Mouse (Mus musculus): ENCODE results near the gene Vezf1. TPM values are rescaled to one million over a fixed set of nuclear protein-coding genes. Genes with fewer than 3 reads are reported as not detected.
A peak's percentile ranks its signal among the peaks of the same experiment; 100 is the strongest.

The Vezf1 gene
- total RNA-seq, 2 experiments from 2014 or later = 84.6 to 89.9 TPM

DNA sequence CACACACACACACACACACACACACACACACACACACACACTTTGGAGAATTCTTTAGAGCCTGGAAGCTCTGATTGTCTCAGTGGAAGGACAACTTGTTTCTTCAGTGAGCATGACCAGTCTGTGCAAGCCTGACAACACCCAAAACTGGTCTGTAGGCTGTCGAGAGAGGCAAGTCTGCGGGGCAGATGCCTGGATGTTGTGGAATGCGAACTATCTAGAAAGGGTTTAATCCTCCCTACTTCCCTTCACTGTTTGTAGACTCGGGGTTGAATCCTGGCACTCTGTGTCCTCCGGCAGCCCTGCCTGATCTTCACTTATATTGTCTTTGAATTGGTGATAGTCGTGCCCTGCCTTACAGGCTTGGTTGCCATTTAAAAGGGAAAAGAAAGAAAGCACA is 55.7 kb downstream of the Vezf1 start:
- DNase-seq (ENCODE audit: low spot score) = no peak

- DNase-seq (ENCODE audit: low spot score) = no peak
Observed at GRCm38 (mm10) chr11:88125483-88125882, 57.4 kb downstream of the Vezf1 start.

DNA sequence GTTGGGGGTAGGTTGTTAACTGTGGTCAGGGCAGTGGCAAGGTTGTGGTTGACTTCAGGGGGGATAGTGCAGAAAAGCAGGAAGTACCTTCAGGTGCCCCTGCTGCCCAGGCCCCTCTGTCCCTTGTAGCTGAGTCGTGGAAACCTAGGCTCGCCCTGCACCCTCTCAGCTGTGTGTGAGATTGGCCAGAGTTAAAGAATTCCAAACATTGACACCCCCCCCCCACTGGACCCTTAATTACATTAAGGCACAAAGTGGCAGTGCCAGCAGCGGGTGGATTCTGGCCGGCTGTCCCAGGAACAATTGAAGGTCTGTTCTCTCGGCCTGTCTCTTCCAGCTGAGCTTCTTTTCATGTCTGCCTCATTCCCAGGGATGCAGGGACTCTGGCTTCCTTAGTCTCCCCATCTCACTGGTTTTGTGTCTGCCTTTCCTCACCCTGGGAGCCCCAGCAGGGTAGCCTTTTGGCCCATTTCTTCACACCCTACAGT is 58.3 kb downstream of the Vezf1 start:
- DNase-seq (ENCODE audit: low spot score) = no peak

DNA sequence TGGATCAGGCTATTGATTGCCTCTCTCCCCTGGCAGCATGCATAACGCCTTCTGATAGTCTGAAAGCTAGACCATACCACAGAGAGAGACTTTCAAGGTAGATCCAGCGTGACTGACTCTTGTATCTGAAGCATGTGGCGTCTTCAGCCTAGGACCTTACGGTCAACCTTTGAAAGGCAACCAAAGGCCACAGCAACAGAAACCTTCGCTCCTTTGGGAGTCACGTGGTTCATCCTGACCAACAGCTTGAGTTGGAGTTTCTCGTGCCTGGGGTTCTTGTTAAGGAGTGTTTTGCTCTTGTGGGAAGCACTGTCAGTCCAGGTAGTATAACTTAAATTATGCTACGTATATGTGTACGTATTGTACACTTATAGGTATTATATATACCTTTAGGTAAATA is 60.4 kb downstream of the Vezf1 start:
- no peak for DNase-seq (ENCODE audit: low spot score)

GRCm38 (mm10) chr11:88129281-88129680 is 61.2 kb downstream of the Vezf1 start:
- DNase-seq (ENCODE audit: low spot score) = no peak

DNA sequence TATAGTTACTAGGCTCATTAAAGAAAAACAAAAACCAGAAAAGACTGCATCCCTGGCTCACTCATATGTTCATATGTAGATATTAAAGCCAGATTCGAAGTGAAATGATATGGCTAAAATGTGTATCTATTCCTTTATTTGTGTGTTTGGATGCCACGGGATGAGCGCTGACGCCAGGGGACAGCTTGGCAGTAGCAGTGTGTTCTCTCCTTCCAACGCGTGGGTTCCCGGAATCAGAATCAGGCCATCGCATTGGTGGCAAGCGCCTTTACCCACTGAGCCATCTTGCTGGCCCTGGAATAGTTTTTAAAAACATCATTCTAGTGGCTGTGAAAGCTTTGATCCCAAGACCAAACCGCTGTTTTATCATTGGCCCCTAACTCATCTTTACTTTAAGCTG is 61.9 kb downstream of the Vezf1 start:
- peak; percentile 56 for DNase-seq (ENCODE audit: low spot score)

- DNase-seq (ENCODE audit: low spot score) = peak; percentile 86
Observed at GRCm38 (mm10) chr11:88131847-88132246, 63.8 kb downstream of the Vezf1 start.

Other genes with a start within 250 kb of the Vezf1 start
- gene Lpo, start 240.0 kb upstream of the Vezf1 start, total RNA-seq (2021) = not detected
- gene Mks1, start 215.1 kb upstream of the Vezf1 start, total RNA-seq (2021) = 1 to 10 TPM; 1.6 to 1.8 TPM
- not detected for gene Epx, start 192.7 kb upstream of the Vezf1 start, total RNA-seq (2021)
- not detected for gene Olfr462, start 176.0 kb upstream of the Vezf1 start, total RNA-seq (2021)
- not detected for gene Olfr463, start 170.9 kb upstream of the Vezf1 start, total RNA-seq (2021)
- not detected for gene Olfr464, start 147.3 kb upstream of the Vezf1 start, total RNA-seq (2021)
- gene Dynll2, start 80.7 kb upstream of the Vezf1 start, total RNA-seq (2021) = 100 to 1,000 TPM; 192 to 239 TPM
- 10 to 100 TPM; 53.7 to 75.2 TPM for gene Srsf1, start 20.9 kb upstream of the Vezf1 start, total RNA-seq (2021)
- 100 to 1,000 TPM in 1 of 2 experiments, 10 to 100 TPM in 1; 95.6 to 121 TPM for gene Cuedc1, start 29.8 kb downstream of the Vezf1 start, total RNA-seq (2021)
- 100 to 1,000 TPM; 147 to 169 TPM for gene Mrps23, start 136.1 kb downstream of the Vezf1 start, total RNA-seq (2021)
- not detected for gene Ccdc182, start 225.8 kb downstream of the Vezf1 start, total RNA-seq (2021)

Data from gastrocnemius, adult 18-20 months (tissue).